Mouse (Mus musculus) B cell, adult (primary cell): Measurements from ENCODE around the gene Gle1. TPM values are rescaled to one million over a fixed set of nuclear protein-coding genes. Genes with fewer than 3 reads are reported as not detected.

Experiments
- total RNA-seq: library from RNA; stranded (reverse); gene quantifications from 4 replicates; pipeline ENCODE4 v1.2.4, GENCODE M21; 2023; ENCODE audit not compliant: inconsistent age

Gene Gle1
- 67.7 to 79.2 TPM (median 77.4 TPM) in 4 replicates for total RNA-seq

DNA sequence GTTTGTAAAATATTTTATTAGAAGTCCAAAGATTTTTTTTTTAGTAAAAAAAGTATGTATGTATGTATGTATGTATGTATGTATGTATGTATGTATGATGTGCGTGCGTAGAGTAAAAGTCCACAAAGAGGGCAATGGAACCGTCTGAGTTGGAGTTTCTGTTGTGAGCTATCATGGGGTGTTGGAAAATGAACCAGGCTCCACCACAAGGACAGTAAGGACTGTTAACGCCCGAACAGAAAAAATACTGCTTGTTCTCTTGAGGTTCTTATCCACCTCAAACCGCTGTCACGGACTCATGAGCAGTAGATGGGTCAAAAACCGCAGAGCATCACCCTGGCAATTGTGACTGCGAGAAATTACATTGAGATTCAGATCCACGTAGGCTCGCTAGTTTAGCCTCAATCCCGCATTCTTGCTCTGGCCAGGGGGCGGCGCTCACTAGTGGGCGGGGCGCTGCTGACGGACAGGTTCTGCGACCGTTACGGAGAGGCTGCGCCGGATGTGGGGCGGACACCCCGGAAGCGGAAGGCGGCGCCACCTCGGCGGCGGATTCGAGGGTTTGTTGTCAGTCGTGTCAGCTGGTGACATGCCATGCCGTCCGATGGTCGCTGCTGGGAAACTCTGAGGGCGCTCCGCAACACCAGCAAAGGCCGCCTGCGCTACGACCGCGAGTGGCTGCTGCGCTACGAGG lies at the start of gene Gle1:
Gene Gle1, plus strand, starts transcription at position 521 of the 694 bp plus-strand sequence.

DNA sequence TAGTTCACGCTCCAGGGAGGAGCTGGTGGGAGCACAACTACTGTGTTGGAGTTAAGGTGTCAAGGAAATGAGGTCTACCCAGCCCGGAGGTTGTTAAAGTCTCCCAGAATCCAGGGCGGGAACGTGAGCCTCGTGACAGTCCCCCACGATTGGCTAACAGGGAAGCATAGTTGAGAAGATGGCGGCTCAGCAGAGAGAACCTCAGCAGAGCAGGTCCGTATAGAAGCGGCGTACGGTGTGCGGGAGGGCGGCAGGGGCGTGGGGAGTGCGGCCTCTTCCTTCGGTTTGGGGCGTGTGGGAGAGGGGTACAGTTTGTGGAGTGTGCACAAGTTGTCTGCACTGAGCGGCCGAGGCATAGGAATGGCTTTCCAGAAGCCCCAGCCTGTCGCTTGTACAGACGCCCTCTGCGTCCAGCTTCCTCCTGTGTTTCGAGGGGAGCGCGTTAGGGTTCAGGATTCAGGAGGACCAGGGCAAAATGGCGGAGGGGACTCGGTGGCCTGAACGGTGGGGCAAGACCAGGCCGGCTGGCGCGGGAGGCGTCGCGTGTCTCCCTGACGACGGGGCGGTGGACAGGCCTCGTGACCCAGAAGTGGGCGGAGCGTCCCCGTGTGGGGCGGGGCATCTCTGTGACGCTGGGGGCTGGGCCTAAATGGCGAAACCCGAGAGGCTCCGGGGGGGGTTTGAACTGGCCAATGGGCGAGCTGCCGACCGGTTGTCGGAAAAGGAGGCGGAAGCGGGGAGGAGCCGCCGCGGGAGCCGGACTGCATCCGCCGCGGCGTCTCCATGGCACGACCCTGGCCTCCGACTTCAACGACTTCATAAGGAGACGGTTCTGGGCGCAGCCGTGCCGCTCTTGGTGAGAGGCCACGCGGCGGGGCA lies 45.9 kb upstream of the Gle1 start, which contains the start of gene Odf2:
Gene Odf2, plus strand, starts transcription at position 156 of the 879 bp plus-strand sequence.

DNA sequence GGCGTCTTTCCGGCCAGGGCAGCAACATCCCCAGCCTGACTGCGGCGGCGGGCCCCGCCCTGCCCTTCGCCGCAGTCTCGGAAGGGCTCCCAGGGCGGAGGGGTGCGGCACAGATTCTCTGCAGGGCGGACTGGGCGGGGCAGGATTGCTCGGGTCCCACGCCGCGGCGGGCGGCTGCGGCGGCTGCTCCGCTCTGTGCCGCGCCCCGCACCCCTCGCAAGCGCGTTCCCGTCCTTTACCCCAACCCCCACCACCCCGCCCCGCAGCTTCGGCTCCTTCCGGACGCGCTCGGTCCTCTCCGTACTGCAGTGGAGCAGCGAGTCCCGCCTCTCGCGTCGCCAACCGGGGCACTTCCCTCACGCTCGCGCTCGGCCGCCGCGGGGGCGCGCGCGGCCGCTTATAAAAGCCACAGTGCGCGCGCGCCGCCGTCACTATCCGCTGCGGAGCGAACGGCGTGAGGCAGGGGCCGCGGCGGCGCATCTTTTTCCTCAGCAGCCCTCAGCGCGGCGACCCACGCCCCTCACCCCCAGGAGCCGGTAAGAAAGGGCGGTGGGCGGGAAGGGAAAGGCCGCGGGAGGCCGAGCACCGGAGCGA lies 30.1 kb downstream of the Gle1 start, which contains the start of gene Sptan1:
Gene Sptan1, plus strand, starts transcription at position 311 of the 594 bp plus-strand sequence.

Other genes with a start within 250 kb of the Gle1 start
- 0.48 TPM in 1 of 4 replicates, not detected in the others for gene Gm13420, start 183.7 kb upstream of the Gle1 start, total RNA-seq
- gene Gm13547, start 176.1 kb upstream of the Gle1 start, total RNA-seq: not detected in 4 replicates
- 6.1 to 13.0 TPM (median 7.6 TPM) in 4 replicates for gene Coq4, start 147.9 kb upstream of the Gle1 start, total RNA-seq
- gene Trub2, start 146.9 kb upstream of the Gle1 start, total RNA-seq: 35.3 to 56.4 TPM (median 49.2 TPM) in 4 replicates
- 12.1 to 15.4 TPM (median 13.3 TPM) in 4 replicates for gene Slc27a4, start 132.8 kb upstream of the Gle1 start, total RNA-seq
- gene Urm1, start 115.4 kb upstream of the Gle1 start, total RNA-seq: 36.7 to 52.5 TPM (median 44.9 TPM) in 4 replicates
- 2.1 to 4.4 TPM (median 2.4 TPM) in 4 replicates for gene Cercam, start 66.3 kb upstream of the Gle1 start, total RNA-seq
- gene Odf2, start 46.2 kb upstream of the Gle1 start, total RNA-seq: 100 to 126 TPM (median 103 TPM) in 4 replicates
- gene Sptan1, start 30.1 kb downstream of the Gle1 start, total RNA-seq: 255 to 325 TPM (median 308 TPM) in 4 replicates
- 2.5 to 4.4 TPM (median 2.8 TPM) in 4 replicates for gene Wdr34, start 113.5 kb downstream of the Gle1 start, total RNA-seq
- gene Set, start 122.0 kb downstream of the Gle1 start, total RNA-seq: 251 to 275 TPM (median 261 TPM) in 4 replicates
- 0.87 to 2.3 TPM (median 1.7 TPM) in 4 replicates for gene Pkn3, start 142.3 kb downstream of the Gle1 start, total RNA-seq
- 14.2 to 18.4 TPM (median 15.7 TPM) in 4 replicates for gene Zdhhc12, start 158.2 kb downstream of the Gle1 start, total RNA-seq
- gene Zer1, start 189.2 kb downstream of the Gle1 start, total RNA-seq: 67.6 to 74.2 TPM (median 71.0 TPM) in 4 replicates
- gene Tbc1d13, start 198.3 kb downstream of the Gle1 start, total RNA-seq: 39.1 to 46.0 TPM (median 41.8 TPM) in 4 replicates
- gene Endog, start 236.1 kb downstream of the Gle1 start, total RNA-seq: 8.8 to 9.3 TPM (median 9.1 TPM) in 4 replicates
- 19.9 to 23.6 TPM (median 22.6 TPM) in 4 replicates for gene Spout1, start 243.0 kb downstream of the Gle1 start, total RNA-seq